Mouse (Mus musculus): ENCODE results near the gene Xrcc5. TPM values are rescaled to one million over a fixed set of nuclear protein-coding genes. Genes with fewer than 3 reads are reported as not detected.

The Xrcc5 gene
- total RNA-seq, 2 experiments from 2014 or later: 14.2 to 14.8 TPM

DNA sequence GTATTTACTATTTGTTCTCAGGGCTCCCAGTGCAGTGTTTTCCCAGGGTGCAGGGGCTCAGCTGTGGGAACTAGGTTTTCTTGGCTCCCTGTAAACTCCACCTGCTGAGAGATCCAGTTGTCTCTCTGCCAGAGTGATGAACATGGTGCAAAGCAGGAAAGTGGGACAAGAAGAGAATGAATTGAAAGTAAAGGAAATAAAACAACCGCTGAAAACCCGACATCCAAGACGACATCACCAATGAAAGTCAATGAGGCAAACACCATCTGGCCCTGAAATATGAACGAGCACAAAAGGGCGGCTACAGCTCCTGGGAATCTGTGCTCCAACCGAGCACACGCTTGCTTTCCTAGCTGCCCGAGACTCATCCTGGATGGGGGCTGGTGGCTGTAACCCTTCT is 106.9 kb downstream of the Xrcc5 start:
- no peak for TF ChIP-seq CTCF (conservative IDR thresholded peaks at IDR 0.05)
- peak overlapping the region; percentile 72 for H3K27ac ChIP-seq
- no peak overlapping the region for H3K4me3 ChIP-seq
- peak; percentile 15 to 37 for DNase-seq (ENCODE audit: low spot score in 2 of 2)

DNA sequence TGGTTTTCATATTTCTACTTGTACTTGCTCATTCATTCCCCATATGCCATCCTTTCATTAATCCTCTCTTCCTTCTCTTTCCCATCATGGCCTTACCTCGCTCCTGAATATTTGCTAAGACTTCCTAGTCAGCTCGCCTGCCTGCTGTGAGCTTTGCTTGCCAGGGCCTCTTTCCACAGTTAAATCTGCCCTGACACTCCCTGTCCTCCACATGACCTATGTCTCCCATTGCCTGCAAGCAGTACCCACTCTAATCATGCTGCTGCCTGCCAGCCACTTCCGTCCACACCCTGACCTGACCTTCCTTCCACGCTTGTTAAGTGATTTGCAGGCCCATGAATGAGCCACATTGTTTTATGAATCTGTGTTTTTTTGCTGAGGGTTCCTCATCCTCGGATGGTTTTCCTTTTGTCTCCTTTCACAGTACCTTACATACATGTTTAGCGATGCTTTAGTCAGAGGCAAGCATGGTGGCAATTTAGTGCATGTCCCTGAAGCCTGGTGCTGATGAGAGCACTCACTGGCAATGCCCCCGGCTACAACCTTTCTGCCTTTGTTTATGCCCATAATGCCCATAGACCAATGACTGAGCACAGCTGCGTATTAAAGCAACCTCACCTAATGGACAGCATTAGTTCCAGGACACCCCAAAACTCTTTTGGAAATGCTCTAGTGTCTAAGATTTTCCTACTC is 107.5 kb downstream of the Xrcc5 start:
- Histone ChIP-seq H3K27ac (peak overlapping the region; percentile 72), H3K4me3 (no peak overlapping the region)
- DNase-seq (ENCODE audit: low spot score in 2 of 2): no peak
- TF ChIP-seq CTCF (conservative IDR thresholded peaks at IDR 0.05): no peak

DNA sequence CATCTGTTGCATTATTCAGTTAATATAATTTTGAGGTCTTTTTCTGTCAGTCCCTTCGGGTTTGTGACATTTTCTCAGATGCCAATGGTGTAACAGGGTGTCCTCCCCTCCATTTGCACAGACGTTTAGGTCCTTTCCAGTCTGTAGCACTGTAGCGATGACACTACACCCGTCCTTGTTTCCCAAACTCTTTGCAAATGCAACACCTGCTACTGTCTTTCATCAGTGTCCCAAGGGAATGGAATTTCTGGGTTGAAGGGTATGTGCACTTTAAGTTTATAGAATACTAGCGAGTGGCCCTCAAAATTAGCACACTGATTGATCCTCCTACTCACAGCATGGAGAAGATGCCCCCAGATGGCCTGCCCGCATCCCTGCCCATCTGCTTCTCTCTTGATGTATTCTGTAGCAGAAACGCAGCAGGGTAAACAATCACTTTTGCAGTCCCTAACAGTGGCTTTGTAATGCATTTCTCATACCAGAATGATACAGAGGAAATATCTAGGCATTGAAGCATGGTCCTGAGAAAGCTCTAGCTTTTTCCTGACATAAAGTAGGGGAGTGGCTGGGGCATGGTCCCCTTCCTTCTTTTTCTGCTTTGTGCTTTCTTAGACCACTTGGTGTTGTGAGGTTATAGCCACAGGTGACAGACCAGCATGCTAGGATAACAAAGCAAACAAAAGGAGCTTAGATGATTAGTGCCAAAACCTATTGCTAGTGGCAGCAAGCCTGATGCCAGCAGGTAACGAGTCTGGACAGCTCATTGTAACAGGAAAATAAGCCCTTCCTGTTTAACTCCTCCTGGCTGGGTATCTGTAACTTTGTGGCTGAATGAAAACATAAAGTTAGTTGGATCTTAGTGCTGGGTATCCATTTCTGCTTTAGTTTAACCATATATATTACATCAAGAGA is 111.8 kb downstream of the Xrcc5 start:
- no peak for TF ChIP-seq CTCF (conservative IDR thresholded peaks at IDR 0.05)
- DNase-seq (ENCODE audit: low spot score in 2 of 2): peak in 1 of 2 experiments; percentile 37
- Histone ChIP-seq H3K27ac (peak overlapping the region; percentile 53; the same call in 1 of the 2 replicates), H3K4me3 (no peak overlapping the region)

DNA sequence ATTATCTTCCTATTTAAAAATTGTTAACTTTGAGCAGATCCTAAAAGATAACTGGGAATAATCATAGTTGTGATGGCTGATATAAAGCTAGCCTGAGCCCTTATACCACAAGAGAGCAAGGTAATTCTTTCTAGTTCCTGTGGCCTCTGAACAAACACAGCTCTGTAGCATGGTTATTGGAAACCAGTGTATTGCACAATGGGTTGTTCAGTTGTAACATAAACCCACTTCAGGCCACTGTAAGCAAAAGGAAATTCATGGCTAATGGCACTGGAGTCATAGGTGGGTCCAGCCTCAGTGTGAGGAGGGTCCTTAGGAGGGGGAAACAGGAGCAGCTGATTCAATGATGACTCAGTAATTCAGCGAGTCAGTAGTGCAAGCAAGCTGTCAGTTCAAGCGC is 113.0 kb downstream of the Xrcc5 start:
- Histone ChIP-seq H3K4me3 (no peak overlapping the region), H3K27ac (no peak overlapping the region)
- DNase-seq (ENCODE audit: low spot score in 2 of 2): no peak
- no peak for TF ChIP-seq CTCF (conservative IDR thresholded peaks at IDR 0.05)

DNA sequence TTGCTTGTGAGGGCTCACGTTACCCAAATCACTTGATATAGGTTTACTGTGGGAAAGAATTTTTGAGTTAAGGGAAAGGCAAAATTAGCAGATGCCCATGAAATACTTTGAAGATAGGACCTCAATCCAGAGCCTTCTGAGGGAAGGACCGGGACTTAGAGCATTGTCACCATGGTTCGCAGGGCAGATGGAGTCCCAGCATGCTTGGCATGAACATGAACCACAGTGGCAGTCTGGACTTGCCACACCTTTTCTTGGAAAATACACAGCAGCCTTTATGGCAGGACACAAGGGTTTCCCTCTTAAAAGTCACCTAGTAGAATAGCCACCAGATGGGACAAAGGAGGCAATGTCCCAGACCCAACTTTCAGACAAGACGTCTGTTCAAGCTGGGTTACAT is 114.9 kb downstream of the Xrcc5 start:
- no peak for DNase-seq (ENCODE audit: low spot score in 2 of 2)
- no peak for TF ChIP-seq CTCF (conservative IDR thresholded peaks at IDR 0.05)
- no peak overlapping the region for H3K4me3 ChIP-seq
- H3K27ac ChIP-seq: no peak overlapping the region

DNA sequence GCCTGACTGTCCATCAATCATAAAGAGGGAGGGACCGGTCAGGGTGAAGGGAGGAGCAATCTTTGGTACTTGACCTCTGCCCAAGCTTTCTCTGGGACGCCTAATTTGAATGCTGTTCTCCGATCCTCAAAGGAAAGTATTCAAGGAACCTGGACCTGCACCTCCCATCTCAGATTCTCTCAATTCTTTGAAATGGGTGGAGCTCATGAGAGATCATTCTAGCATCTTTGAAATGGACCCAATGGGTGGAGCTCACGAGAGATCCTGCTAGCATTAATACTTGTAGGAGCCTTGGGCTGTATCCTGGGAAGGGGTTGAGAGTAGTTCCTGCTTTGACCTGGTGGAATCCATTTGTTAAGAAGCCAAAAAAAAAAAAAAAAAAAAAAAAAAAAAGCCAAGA is 119.2 kb downstream of the Xrcc5 start:
- DNase-seq (ENCODE audit: low spot score in 2 of 2): no peak
- Histone ChIP-seq H3K27ac (no peak overlapping the region), H3K4me3 (no peak overlapping the region)
- no peak for TF ChIP-seq CTCF (conservative IDR thresholded peaks at IDR 0.05)

DNA sequence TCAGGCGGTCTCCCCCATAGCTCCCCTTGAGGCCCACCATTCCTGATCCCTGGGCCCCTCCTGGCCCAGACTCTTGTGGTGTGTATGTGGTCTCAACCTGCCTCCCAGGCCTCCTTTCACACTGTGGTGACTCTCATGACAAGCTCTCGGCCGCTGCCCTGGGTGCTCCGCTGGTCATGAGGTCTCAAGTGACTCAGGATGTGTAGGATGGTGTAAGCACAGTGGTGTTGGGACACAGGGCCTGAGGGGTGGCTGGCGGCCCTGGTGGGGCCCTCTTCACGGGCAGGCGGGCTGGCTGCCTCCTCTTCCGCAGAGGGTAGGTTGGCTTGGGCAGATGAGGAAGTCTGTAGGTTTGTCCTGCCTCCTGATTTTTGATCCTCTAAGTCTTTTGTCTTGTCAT is 121.3 kb downstream of the Xrcc5 start:
- H3K27ac ChIP-seq: no peak overlapping the region
- H3K4me3 ChIP-seq: no peak overlapping the region
- no peak for DNase-seq (ENCODE audit: low spot score in 2 of 2)
- no peak for TF ChIP-seq CTCF (conservative IDR thresholded peaks at IDR 0.05)

DNA sequence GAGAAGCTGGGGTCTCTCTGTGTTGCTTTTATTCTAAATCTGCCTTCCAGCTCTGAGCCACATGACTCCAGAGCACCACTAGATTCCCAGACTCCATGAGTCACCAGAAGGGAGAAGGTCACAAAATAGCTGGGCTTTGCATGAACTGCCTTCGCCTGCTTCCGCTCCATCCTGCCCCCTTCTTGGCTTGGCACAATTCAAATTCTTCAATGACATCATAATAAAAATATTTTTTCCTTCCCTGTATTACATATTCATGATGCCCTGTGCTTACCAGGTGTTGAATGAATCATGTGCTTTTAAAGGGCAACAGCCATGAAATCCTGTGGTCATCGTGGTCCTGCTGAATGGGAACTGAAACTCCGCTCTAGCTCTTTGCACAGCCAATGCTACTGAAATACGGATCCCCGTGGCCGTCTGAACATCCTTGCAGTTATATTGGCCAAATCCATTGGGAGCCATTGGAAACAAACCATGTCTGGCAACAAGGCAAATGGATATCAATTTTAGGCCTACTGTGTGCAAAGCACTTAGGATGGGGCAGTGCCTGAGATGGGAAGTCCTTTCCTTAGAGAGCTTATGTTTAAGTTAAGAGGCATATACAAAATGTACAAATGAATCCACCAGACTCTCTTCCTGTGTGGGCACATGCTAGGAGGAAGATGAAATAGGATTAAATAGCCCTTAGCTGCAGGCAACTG is 122.0 kb downstream of the Xrcc5 start:
- H3K27ac ChIP-seq: no peak overlapping the region
- DNase-seq (ENCODE audit: low spot score in 2 of 2): no peak
- TF ChIP-seq CTCF (conservative IDR thresholded peaks at IDR 0.05): no peak
- no peak overlapping the region for H3K4me3 ChIP-seq

DNA sequence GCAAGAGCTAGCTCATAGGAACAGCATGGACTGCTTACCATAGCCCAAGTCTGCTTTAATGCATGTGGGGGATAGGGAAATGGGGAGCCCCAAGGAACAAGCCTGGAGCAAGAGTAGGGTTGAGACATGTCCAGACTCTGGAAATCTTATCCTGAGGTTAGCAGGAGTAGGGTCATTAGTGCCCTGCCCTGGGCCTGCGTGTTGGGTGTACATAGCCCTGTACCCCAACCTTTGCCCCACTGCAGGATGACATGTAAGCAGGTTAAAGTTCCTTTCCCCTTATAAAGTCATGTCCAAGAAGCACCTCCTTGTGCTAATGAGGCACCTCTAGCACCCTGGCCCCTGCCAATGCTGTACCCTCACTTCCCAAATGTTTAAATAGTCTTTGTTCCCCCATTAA is 125.4 kb downstream of the Xrcc5 start:
- TF ChIP-seq CTCF (conservative IDR thresholded peaks at IDR 0.05): no peak
- Histone ChIP-seq H3K4me3 (no peak overlapping the region), H3K27ac (no peak overlapping the region)
- DNase-seq (ENCODE audit: low spot score in 2 of 2): no peak

DNA sequence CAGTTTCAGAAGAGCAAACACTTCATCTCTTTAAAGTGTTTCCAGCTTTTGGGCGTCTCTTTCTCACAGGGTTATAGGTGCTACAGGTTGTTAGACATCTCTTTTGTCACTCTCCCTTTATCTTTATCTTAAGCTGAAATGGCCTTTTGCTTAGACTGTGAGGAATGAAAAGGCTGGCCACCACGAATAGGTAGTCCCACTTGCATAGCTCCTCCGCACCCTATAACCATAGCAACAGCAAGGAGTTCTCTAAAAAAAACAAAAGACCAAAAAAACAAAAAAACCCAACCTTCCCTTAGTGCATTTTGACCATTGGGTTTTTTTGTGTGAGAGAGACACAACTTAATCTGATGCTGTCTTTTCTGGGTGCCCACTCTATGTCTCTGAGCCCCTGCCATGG is 127.3 kb downstream of the Xrcc5 start:
- TF ChIP-seq CTCF (conservative IDR thresholded peaks at IDR 0.05): no peak
- Histone ChIP-seq H3K27ac (no peak overlapping the region), H3K4me3 (no peak overlapping the region)
- no peak for DNase-seq (ENCODE audit: low spot score in 2 of 2)

DNA sequence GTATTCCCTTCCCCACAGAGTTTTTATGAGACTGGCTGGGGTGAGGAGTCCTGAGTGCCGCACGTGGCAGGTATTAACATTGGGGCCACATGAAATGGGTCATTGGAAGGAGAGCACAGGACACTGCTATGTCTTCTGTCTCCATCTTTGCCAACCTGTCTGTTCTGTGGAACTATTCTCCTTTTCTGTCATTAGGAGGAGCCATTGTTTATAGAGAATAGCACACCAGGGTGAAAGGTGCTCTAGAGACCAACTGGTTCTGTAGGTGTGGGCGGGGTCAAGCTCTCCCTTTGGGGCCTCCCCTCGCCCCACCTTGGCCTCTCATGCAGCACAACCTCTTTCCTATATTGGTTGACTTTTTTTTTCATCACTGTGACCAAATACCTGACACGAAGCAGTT is 129.7 kb downstream of the Xrcc5 start:
- no peak overlapping the region for H3K27ac ChIP-seq
- H3K4me3 ChIP-seq: no peak overlapping the region
- no peak for DNase-seq (ENCODE audit: low spot score in 2 of 2)
- 0 out of 2 replicates have a peak, but pooled peaks have one; percentile 10 for TF ChIP-seq CTCF (conservative IDR thresholded peaks at IDR 0.05)

DNA sequence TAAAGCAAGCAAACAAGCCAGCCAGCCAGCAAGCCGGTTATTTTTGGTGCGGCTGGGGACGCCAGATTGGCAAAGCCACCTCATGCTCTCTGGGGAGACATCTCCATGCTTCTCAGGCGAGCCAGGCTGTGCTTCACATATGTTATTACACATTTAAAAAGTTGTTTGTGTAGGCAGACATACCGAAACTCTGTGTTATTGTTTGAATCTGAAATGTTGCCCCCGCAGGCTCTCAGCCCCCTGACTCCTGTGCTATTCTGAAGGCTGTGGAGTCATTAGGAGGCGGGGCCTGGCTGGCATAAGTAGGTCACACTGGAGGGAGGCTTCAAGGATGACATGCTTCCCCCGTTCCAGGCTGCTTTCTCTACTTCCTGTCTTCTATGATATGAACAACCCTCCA is 131.9 kb downstream of the Xrcc5 start:
- TF ChIP-seq CTCF (conservative IDR thresholded peaks at IDR 0.05): no peak
- DNase-seq (ENCODE audit: low spot score in 2 of 2): peak; percentile 63 to 65
- Histone ChIP-seq H3K4me3 (no peak overlapping the region), H3K27ac (peak overlapping the region; percentile 3; the same call in 1 of the 2 replicates)

DNA sequence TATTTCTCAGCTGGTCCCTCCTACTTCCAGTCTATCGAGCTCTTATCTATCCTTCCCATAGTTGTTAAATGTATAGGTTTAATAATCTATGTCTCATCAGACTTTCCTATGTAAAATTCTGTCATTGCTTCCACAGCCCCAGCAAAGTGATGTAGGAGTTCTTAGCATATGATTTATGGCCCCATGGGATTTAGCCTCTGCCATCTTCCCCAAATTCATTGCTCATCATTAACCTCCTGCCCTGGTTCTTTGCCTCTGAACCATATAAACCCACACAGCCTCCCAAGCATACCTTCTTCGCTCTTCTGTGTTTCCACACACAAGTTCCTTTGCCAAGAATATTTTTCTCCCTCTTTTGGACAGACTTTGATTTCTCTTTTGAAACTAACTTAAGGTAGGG is 135.5 kb downstream of the Xrcc5 start:
- Histone ChIP-seq H3K4me3 (no peak overlapping the region), H3K27ac (no peak overlapping the region)
- no peak for DNase-seq (ENCODE audit: low spot score in 2 of 2)
- TF ChIP-seq CTCF (conservative IDR thresholded peaks at IDR 0.05): no peak

Other genes with a start within 250 kb of the Xrcc5 start
- gene Mreg, start 95.1 kb upstream of the Xrcc5 start, total RNA-seq (2021): 1 to 10 TPM; 3.1 to 3.6 TPM
- 1 to 10 TPM; 5.4 to 6.7 TPM for gene Pecr, start 23.1 kb upstream of the Xrcc5 start, total RNA-seq (2021)
- gene Tmem169, start 23.1 kb upstream of the Xrcc5 start, total RNA-seq (2021): 10 to 100 TPM; 13.6 to 17.1 TPM
- 10 to 100 TPM; 17.6 to 19.7 TPM for gene March4, start 229.5 kb downstream of the Xrcc5 start, total RNA-seq (2021)

Data from layer of hippocampus, adult 2 months (tissue).